Mouse (Mus musculus) lung, embryonic 15.5 days (tissue): ENCODE data around the gene Prr15l. TPM values are rescaled to one million over a fixed set of nuclear protein-coding genes. Genes with fewer than 3 reads are reported as not detected.

Source experiments
- ATAC-seq: fragments of 200-750 bp; cut with Nextera tagmentation; 2 replicates; pipeline ENCODE4 v1.8.0; 2017; ENCODE audit warnings: moderate number of reproducible peaks, borderline replicate concordance; ENCODE audit not compliant: low FRiP score, low TSS enrichment; ENCODE audit errors: extremely low read depth
- H3K27ac ChIP-seq: fragments of 300-500 bp; sonication (generic); 2 replicates; pipeline ENCODE4 v1.5.1; 2015; ENCODE audit warnings: moderate library complexity, mild to moderate bottlenecking, inconsistent platforms
- H3K27me3 ChIP-seq: fragments of 300-500 bp; sonication (generic); 2 replicates; pipeline ENCODE4 v1.6.1; 2015; ENCODE audit warnings: inconsistent platforms
- H3K36me3 ChIP-seq: fragments of 300-500 bp; sonication (generic); 2 replicates; pipeline ENCODE4 v1.6.1; 2015; ENCODE audit warnings: inconsistent platforms
- H3K4me1 ChIP-seq: fragments of 300-500 bp; sonication (generic); 2 replicates; pipeline ENCODE4 v1.6.1; 2015; ENCODE audit warnings: inconsistent platforms
- H3K4me2 ChIP-seq: fragments of 300-500 bp; sonication (generic); 2 replicates; pipeline ENCODE4 v1.6.1; 2015; ENCODE audit warnings: inconsistent platforms, mild to moderate bottlenecking, moderate library complexity
- H3K4me3 ChIP-seq: fragments of 300-500 bp; sonication (generic); 2 replicates; pipeline ENCODE4 v1.5.1; 2015; ENCODE audit warnings: mild to moderate bottlenecking, inconsistent platforms
- H3K9ac ChIP-seq: fragments of 300-500 bp; sonication (generic); 2 replicates; pipeline ENCODE4 v1.6.1; 2015; ENCODE audit warnings: inconsistent platforms
- H3K9me3 ChIP-seq: fragments of 300-500 bp; sonication (generic); 2 replicates; pipeline ENCODE4 v1.6.1; 2016; ENCODE audit warnings: inconsistent platforms
- WGBS: fragments of 180-500 bp; shearing (Covaris S2); methylation state at CpG from one replicate; pipeline ENCODE4 v1.1.7; 2015; 5-methylcytosine and 5-hydroxymethylcytosine counted together
- polyA plus RNA-seq: library from polyadenylated mRNA; unstranded; fragments of >200 nt; fragmentation: Nextera tagmentation; extraction: Ambion mirVana; gene quantifications from 2 replicates; pipeline ENCODE4 v1.2.1, GENCODE M21; 2015

Prr15l gene
- polyA plus RNA-seq, 1 experiment from 2014 or later, result 38.2 TPM

- WGBS, result 91% methylated on average over 5 of the region's 5 CpGs
- Histone ChIP-seq H3K4me3 (no peak overlapping the region), H3K4me2 (no peak overlapping the region), H3K4me1 (peaks cover 53% of the 10 kb centered on the region), H3K9ac (no peak overlapping the region), H3K27ac (no peak overlapping the region), H3K36me3 (no peaks in the 10 kb centered on the region), H3K27me3 (no peaks in the 10 kb centered on the region), H3K9me3 (no peaks in the 10 kb centered on the region)
- no peak for ATAC-seq
Measured at GRCm38 (mm10) chr11:96973426-96973964, 45.6 kb downstream of the Prr15l start.

- H3K4me3 ChIP-seq, result no peak overlapping the region
- ATAC-seq, result no peak
- WGBS, result 71% methylated on average over 5 of the region's 5 CpGs
- H3K27ac ChIP-seq, result no peak overlapping the region
- H3K4me2 ChIP-seq, result no peak overlapping the region
- H3K36me3 ChIP-seq, result no peaks in the 10 kb centered on the region
- H3K9ac ChIP-seq, result no peak overlapping the region
- peaks cover 44% of the 10 kb centered on the region for H3K4me1 ChIP-seq
- no peaks in the 10 kb centered on the region for H3K9me3 ChIP-seq
- H3K27me3 ChIP-seq, result no peaks in the 10 kb centered on the region
Measured at GRCm38 (mm10) chr11:96974813-96975212, 46.9 kb downstream of the Prr15l start.

- Histone ChIP-seq H3K27me3 (no peaks in the 10 kb centered on the region), H3K27ac (peak overlapping the region; percentile 95; the same call in 1 of the 2 replicates), H3K4me3 (peak overlapping the region; percentile 84; the same call in 1 of the 2 replicates), H3K4me2 (peak overlapping the region; percentile 62), H3K9me3 (no peaks in the 10 kb centered on the region), H3K36me3 (no peaks in the 10 kb centered on the region), H3K9ac (peak overlapping the region; percentile 95; the same call in 1 of the 2 replicates), H3K4me1 (peaks cover 35% of the 10 kb centered on the region)
- whole genome bisulfite sequencing, result 73% methylated on average over 10 of the region's 10 CpGs
- ATAC-seq, result no peak
Measured at GRCm38 (mm10) chr11:96975511-96976378, 47.8 kb downstream of the Prr15l start.

- Histone ChIP-seq H3K9ac (peak overlapping the region; percentile 95), H3K27ac (peak overlapping the region; percentile 95), H3K4me1 (peaks cover 29% of the 10 kb centered on the region), H3K4me3 (peak overlapping the region; percentile 84), H3K4me2 (peak overlapping the region; percentile 62), H3K36me3 (no peaks in the 10 kb centered on the region), H3K27me3 (no peaks in the 10 kb centered on the region), H3K9me3 (no peaks in the 10 kb centered on the region)
- ATAC-seq, result no peak
- 34% methylated on average over 3 of the region's 3 CpGs for WGBS
Measured at GRCm38 (mm10) chr11:96976379-96976687, 48.4 kb downstream of the Prr15l start.

GRCm38 (mm10) chr11:96976911-96977591 lies 49.1 kb downstream of the Prr15l start:
- Histone ChIP-seq H3K36me3 (no peaks in the 10 kb centered on the region), H3K27me3 (no peaks in the 10 kb centered on the region), H3K27ac (peak overlapping the region; percentile 95), H3K9ac (peak overlapping the region; percentile 95), H3K4me2 (peak overlapping the region; percentile 62), H3K4me1 (peaks cover 27% of the 10 kb centered on the region), H3K9me3 (no peaks in the 10 kb centered on the region), H3K4me3 (peak overlapping the region; percentile 84)
- peak; percentile 73 for ATAC-seq
- WGBS, result under 1% methylated on average over 50 of the region's 50 CpGs

- Histone ChIP-seq H3K27ac (peak overlapping the region; percentile 95), H3K27me3 (no peaks in the 10 kb centered on the region), H3K9ac (peak overlapping the region; percentile 95), H3K9me3 (no peaks in the 10 kb centered on the region), H3K4me3 (peak overlapping the region; percentile 84), H3K4me1 (peaks cover 27% of the 10 kb centered on the region), H3K4me2 (peak overlapping the region; percentile 85), H3K36me3 (no peaks in the 10 kb centered on the region)
- whole genome bisulfite sequencing, result under 1% methylated on average over 45 of the region's 45 CpGs
- ATAC-seq, result peak; percentile 96
Measured at GRCm38 (mm10) chr11:96977606-96978400, 49.9 kb downstream of the Prr15l start.

- peak overlapping the region; percentile 84 for H3K4me3 ChIP-seq
- peak overlapping the region; percentile 83 for H3K9ac ChIP-seq
- H3K4me1 ChIP-seq, result peaks cover 23% of the 10 kb centered on the region
- no peaks in the 10 kb centered on the region for H3K36me3 ChIP-seq
- peak overlapping the region; percentile 88 for H3K27ac ChIP-seq
- WGBS, result 15% methylated on average over 17 of the region's 17 CpGs
- ATAC-seq, result no peak
- H3K4me2 ChIP-seq, result peak overlapping the region; percentile 85
- no peaks in the 10 kb centered on the region for H3K9me3 ChIP-seq
- H3K27me3 ChIP-seq, result no peaks in the 10 kb centered on the region
Measured at GRCm38 (mm10) chr11:96978401-96979246, 50.7 kb downstream of the Prr15l start.

GRCm38 (mm10) chr11:96979329-96979728 lies 51.4 kb downstream of the Prr15l start:
- peaks cover 5% of the 10 kb centered on the region; the same call in 1 of the 2 replicates for H3K27me3 ChIP-seq
- H3K27ac ChIP-seq, result no peak overlapping the region
- no peak overlapping the region for H3K4me2 ChIP-seq
- no peaks in the 10 kb centered on the region for H3K36me3 ChIP-seq
- no peak for ATAC-seq
- H3K9me3 ChIP-seq, result no peaks in the 10 kb centered on the region
- H3K4me1 ChIP-seq, result peaks cover 22% of the 10 kb centered on the region
- H3K9ac ChIP-seq, result no peak overlapping the region
- no peak overlapping the region for H3K4me3 ChIP-seq
- 77% methylated on average over 7 of the region's 7 CpGs for WGBS

- no peak overlapping the region for H3K9ac ChIP-seq
- no peak for ATAC-seq
- H3K4me2 ChIP-seq, result no peak overlapping the region
- no peaks in the 10 kb centered on the region for H3K36me3 ChIP-seq
- H3K4me1 ChIP-seq, result peaks cover 22% of the 10 kb centered on the region
- H3K9me3 ChIP-seq, result no peaks in the 10 kb centered on the region
- 72% methylated on average over 5 of the region's 5 CpGs for WGBS
- no peak overlapping the region for H3K27ac ChIP-seq
- H3K4me3 ChIP-seq, result no peak overlapping the region
- H3K27me3 ChIP-seq, result peaks cover 5% of the 10 kb centered on the region; the same call in 1 of the 2 replicates
Measured at GRCm38 (mm10) chr11:96980021-96980420, 52.1 kb downstream of the Prr15l start.

- ATAC-seq, result no peak
- peaks cover 9% of the 10 kb centered on the region for H3K4me1 ChIP-seq
- H3K27ac ChIP-seq, result no peak overlapping the region
- no peak overlapping the region for H3K9ac ChIP-seq
- H3K4me2 ChIP-seq, result no peak overlapping the region
- H3K4me3 ChIP-seq, result no peak overlapping the region
- H3K36me3 ChIP-seq, result no peaks in the 10 kb centered on the region
- H3K27me3 ChIP-seq, result peaks cover 5% of the 10 kb centered on the region; the same call in 1 of the 2 replicates
- 46% methylated on average over 15 of the region's 15 CpGs for WGBS
- no peaks in the 10 kb centered on the region for H3K9me3 ChIP-seq
Measured at GRCm38 (mm10) chr11:96981461-96981860, 53.6 kb downstream of the Prr15l start.

- peaks cover 10% of the 10 kb centered on the region for H3K4me1 ChIP-seq
- peaks cover 5% of the 10 kb centered on the region; the same call in 1 of the 2 replicates for H3K27me3 ChIP-seq
- H3K9me3 ChIP-seq, result no peaks in the 10 kb centered on the region
- ATAC-seq, result no peak
- H3K9ac ChIP-seq, result no peak overlapping the region
- H3K4me2 ChIP-seq, result no peak overlapping the region
- H3K36me3 ChIP-seq, result no peaks in the 10 kb centered on the region
- no peak overlapping the region for H3K27ac ChIP-seq
- WGBS, result 3% methylated on average over 7 of the region's 7 CpGs
- no peak overlapping the region for H3K4me3 ChIP-seq
Measured at GRCm38 (mm10) chr11:96982355-96982754, 54.5 kb downstream of the Prr15l start.
